Mouse (Mus musculus): Measurements from ENCODE around the gene Poc1b. TPM values are rescaled to one million over a fixed set of nuclear protein-coding genes. Genes with fewer than 3 reads are reported as not detected.

The Poc1b gene
- total and polyA plus RNA-seq, 3 experiments: 5.6 to 54.0 (median 17.4) TPM

DNA sequence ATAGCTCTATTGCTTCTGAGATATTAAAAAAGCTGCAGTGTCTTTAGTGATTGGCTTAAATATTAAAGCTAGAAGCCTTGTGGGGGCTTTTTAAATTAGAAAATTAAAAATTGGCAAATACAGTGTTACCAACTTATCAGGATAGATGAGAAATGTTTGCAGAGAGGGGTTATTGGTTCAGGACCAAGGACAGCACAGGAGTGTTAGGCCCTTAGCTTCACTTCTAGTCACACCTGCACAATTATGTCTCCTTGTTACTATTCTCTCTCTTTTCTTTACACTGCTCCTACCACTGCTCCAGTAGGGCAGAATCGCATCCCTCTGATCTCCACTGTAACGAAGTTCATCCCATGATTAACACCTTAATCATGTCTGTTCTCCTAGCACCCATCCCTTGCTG lies 11.7 kb upstream of the Poc1b start:
- Histone ChIP-seq H3K27me3 (ENCODE audit: insufficient read depth, low read length) (peaks cover 6% of the 10 kb centered on the region; the same call in 1 of the 2 replicates), H3K4me1 (ENCODE audit: insufficient read depth, low read depth, low read length) (no peaks in the 10 kb centered on the region), H3K36me3 (replicated peaks) (no peaks in the 10 kb centered on the region), H3K4me3 (ENCODE audit: low read depth, low read length) (no peak overlapping the region), H3K9me3 (replicated peaks) (no peaks in the 10 kb centered on the region)
- no peak for TF ChIP-seq POLR2AphosphoS5 (IDR thresholded peaks at IDR 0.05; ENCODE audit: insufficient replicate concordance, low read depth, low read length)
- no peak for TF ChIP-seq GATA1 (IDR thresholded peaks at IDR 0.05; ENCODE audit: borderline replicate concordance, low read length)
- TF ChIP-seq GATA2 (IDR thresholded peaks at IDR 0.05; ENCODE audit: borderline replicate concordance, low read depth, low read length): no peak
- no peak for ATAC-seq (ENCODE audit: extremely low read depth, insufficient number of reproducible peaks, low FRiP score, poor library complexity, severe bottlenecking)
- no peak for DNase-seq (ENCODE audit: low spot score)

- Histone ChIP-seq H3K4me1 (ENCODE audit: insufficient read depth, low read depth, low read length) (no peaks in the 10 kb centered on the region), H3K27me3 (ENCODE audit: insufficient read depth, low read length) (no peaks in the 10 kb centered on the region), H3K9me3 (replicated peaks) (no peaks in the 10 kb centered on the region), H3K4me3 (ENCODE audit: low read depth, low read length) (no peak overlapping the region), H3K36me3 (replicated peaks) (no peaks in the 10 kb centered on the region)
- DNase-seq (ENCODE audit: low spot score) (no peak), ATAC-seq (ENCODE audit: extremely low read depth, insufficient number of reproducible peaks, low FRiP score, poor library complexity, severe bottlenecking) (no peak; the same call in 1 of the 2 replicates)
- TF ChIP-seq CTCF (IDR thresholded peaks at IDR 0.05; ENCODE audit: low read depth, low read length): peak; percentile 38
- no peak for TF ChIP-seq TAL1 (conservative IDR thresholded peaks at IDR 0.05; ENCODE audit: low read depth, low read length)
Observed at GRCm38 (mm10) chr10:99097374-99097773, 9.5 kb upstream of the Poc1b start.

DNA sequence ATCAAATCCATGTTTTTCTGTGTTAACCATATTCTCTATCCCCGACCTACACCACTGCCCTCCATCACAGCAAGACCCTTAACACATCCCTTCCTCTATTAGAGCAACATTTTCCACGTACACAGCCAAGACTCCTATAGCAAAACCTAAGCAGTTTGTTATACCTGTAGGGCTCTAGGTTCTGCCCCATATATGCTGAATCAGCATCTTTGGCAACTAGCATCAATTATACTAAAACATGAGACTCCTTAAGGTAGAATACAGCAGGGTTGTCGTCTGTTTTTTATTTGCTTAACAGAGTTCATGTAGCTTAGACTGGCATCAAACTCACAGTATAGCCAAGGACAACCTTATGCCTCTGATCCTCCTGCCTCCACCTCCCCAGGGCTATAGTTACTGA lies 1.3 kb upstream of the Poc1b start:
- peaks cover 6% of the 10 kb centered on the region for H3K9me3 ChIP-seq (replicated peaks)
- peaks cover 19% of the 10 kb centered on the region for H3K4me1 ChIP-seq (ENCODE audit: insufficient read depth, low read depth, low read length)
- DNase-seq (ENCODE audit: low spot score): no peak
- peaks cover 21% of the 10 kb centered on the region for H3K36me3 ChIP-seq (replicated peaks)
- H3K27me3 ChIP-seq (ENCODE audit: insufficient read depth, low read length): no peaks in the 10 kb centered on the region
- no peak for ATAC-seq (ENCODE audit: extremely low read depth, insufficient number of reproducible peaks, low FRiP score, poor library complexity, severe bottlenecking)
- H3K4me3 ChIP-seq (ENCODE audit: low read depth, low read length): no peak overlapping the region; the same call in 1 of the 2 replicates
- TF ChIP-seq TAL1 (conservative IDR thresholded peaks at IDR 0.05; ENCODE audit: low read depth, low read length) (no peak), POLR2AphosphoS5 (IDR thresholded peaks at IDR 0.05; ENCODE audit: insufficient replicate concordance, low read depth, low read length) (no peak), GATA2 (IDR thresholded peaks at IDR 0.05; ENCODE audit: borderline replicate concordance, low read depth, low read length) (no peak), CTCF (IDR thresholded peaks at IDR 0.05; ENCODE audit: low read depth, low read length) (no peak), GATA1 (IDR thresholded peaks at IDR 0.05; ENCODE audit: borderline replicate concordance, low read length) (no peak)

- TF ChIP-seq CTCF (IDR thresholded peaks at IDR 0.05; ENCODE audit: low read depth, low read length) (no peak), GATA1 (IDR thresholded peaks at IDR 0.05; ENCODE audit: borderline replicate concordance, low read length) (no peak), GATA2 (IDR thresholded peaks at IDR 0.05; ENCODE audit: borderline replicate concordance, low read depth, low read length) (no peak), POLR2AphosphoS5 (IDR thresholded peaks at IDR 0.05; ENCODE audit: insufficient replicate concordance, low read depth, low read length) (no peak), TAL1 (conservative IDR thresholded peaks at IDR 0.05; ENCODE audit: low read depth, low read length) (no peak)
- peaks cover 26% of the 10 kb centered on the region for H3K4me1 ChIP-seq (ENCODE audit: insufficient read depth, low read depth, low read length)
- peaks cover 6% of the 10 kb centered on the region for H3K9me3 ChIP-seq (replicated peaks)
- DNase-seq (ENCODE audit: low spot score) (no peak), ATAC-seq (ENCODE audit: extremely low read depth, insufficient number of reproducible peaks, low FRiP score, poor library complexity, severe bottlenecking) (no peak)
- H3K36me3 ChIP-seq (replicated peaks): peaks cover 27% of the 10 kb centered on the region
- no peaks in the 10 kb centered on the region for H3K27me3 ChIP-seq (ENCODE audit: insufficient read depth, low read length)
- H3K4me3 ChIP-seq (ENCODE audit: low read depth, low read length): peak overlapping the region; percentile 90
Observed at GRCm38 (mm10) chr10:99106311-99106702, 529 bp upstream of the Poc1b start.

DNA sequence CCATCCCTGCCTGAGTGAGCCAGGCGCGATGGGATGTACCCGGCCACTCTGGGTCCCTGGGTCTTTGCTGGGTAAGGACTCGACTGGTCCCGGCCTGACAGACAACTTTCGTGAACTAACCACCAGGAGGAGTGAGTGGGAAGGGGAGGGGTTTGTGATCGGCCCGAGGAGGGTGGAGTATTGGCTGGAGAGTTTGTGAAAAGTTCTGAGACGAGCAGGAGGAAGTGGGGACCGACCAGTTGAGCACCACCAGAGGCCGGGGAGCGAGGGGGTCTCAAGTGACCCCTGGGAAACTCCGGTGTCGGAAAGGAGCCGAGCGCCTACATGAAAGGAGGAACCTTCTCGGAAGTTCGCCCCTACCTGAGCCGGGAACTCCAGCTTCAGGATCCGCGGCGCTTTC lies 1.1 kb downstream of the Poc1b start, which contains the start of gene Galnt4:
Gene Galnt4 (plus strand): TSS at position 196 of the 400 bp plus-strand sequence.
- peaks cover 28% of the 10 kb centered on the region for H3K36me3 ChIP-seq (replicated peaks)
- H3K9me3 ChIP-seq (replicated peaks): peaks cover 6% of the 10 kb centered on the region
- peak within 1 kb of the TSS; percentile 90 for H3K4me3 ChIP-seq (ENCODE audit: low read depth, low read length)
- H3K4me1 ChIP-seq (ENCODE audit: insufficient read depth, low read depth, low read length): peaks cover 28% of the 10 kb centered on the region
- peak; percentile 83 for DNase-seq (ENCODE audit: low spot score)
- no peaks in the 10 kb centered on the region for H3K27me3 ChIP-seq (ENCODE audit: insufficient read depth, low read length)
- peak; percentile 92 for ATAC-seq (ENCODE audit: extremely low read depth, insufficient number of reproducible peaks, low FRiP score, poor library complexity, severe bottlenecking)
- TF ChIP-seq TAL1 (conservative IDR thresholded peaks at IDR 0.05; ENCODE audit: low read depth, low read length): no peak
- TF ChIP-seq CTCF (IDR thresholded peaks at IDR 0.05; ENCODE audit: low read depth, low read length): no peak
- TF ChIP-seq POLR2AphosphoS5 (IDR thresholded peaks at IDR 0.05; ENCODE audit: insufficient replicate concordance, low read depth, low read length): no peak
- no peak for TF ChIP-seq GATA1 (IDR thresholded peaks at IDR 0.05; ENCODE audit: borderline replicate concordance, low read length)

DNA sequence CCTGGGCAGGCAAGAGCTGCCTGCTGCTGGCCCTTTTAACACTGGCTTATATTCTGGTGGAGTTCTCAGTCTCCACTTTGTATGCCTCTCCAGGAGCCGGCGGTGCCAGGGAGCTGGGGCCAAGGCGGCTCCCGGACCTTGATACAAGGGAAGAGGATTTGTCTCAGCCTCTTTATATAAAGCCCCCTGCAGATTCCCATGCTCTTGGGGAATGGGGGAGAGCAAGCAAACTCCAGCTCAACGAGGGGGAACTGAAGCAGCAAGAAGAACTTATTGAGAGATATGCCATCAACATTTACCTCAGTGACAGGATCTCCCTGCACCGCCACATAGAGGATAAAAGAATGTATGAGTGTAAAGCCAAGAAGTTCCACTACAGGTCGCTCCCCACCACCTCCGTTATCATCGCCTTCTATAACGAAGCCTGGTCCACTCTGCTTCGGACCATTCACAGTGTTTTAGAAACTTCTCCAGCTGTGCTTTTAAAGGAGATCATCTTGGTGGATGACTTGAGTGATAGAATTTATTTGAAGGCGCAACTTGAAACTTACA lies 1.7 kb downstream of the Poc1b start:
- Histone ChIP-seq H3K27me3 (ENCODE audit: insufficient read depth, low read length) (no peaks in the 10 kb centered on the region), H3K36me3 (replicated peaks) (peaks cover 28% of the 10 kb centered on the region), H3K9me3 (replicated peaks) (peaks cover 4% of the 10 kb centered on the region), H3K4me3 (ENCODE audit: low read depth, low read length) (peak overlapping the region; percentile 90), H3K4me1 (ENCODE audit: insufficient read depth, low read depth, low read length) (peaks cover 28% of the 10 kb centered on the region)
- DNase-seq (ENCODE audit: low spot score): no peak
- ATAC-seq (ENCODE audit: extremely low read depth, insufficient number of reproducible peaks, low FRiP score, poor library complexity, severe bottlenecking): no peak
- TF ChIP-seq GATA1 (IDR thresholded peaks at IDR 0.05; ENCODE audit: borderline replicate concordance, low read length) (no peak), CTCF (IDR thresholded peaks at IDR 0.05; ENCODE audit: low read depth, low read length) (no peak), POLR2AphosphoS5 (IDR thresholded peaks at IDR 0.05; ENCODE audit: insufficient replicate concordance, low read depth, low read length) (no peak), GATA2 (IDR thresholded peaks at IDR 0.05; ENCODE audit: borderline replicate concordance, low read depth, low read length) (no peak), TAL1 (conservative IDR thresholded peaks at IDR 0.05; ENCODE audit: low read depth, low read length) (no peak)

All from G1E (cell line).